Mouse (Mus musculus) urinary bladder, postnatal 14 days (tissue): Measurements from ENCODE around the gene Nuak2.
"Not testable (repeated sequence)": the region's sequence is repeated elsewhere in the genome, so short reads cannot be mapped to it uniquely, and the experiment has no call there.

ENCODE experiments used
- DNase-seq: peaks from one replicate; pipeline ENCODE4 v3.0.0; 2021; ENCODE audit warnings: low spot score

Nuak2 gene

DNA sequence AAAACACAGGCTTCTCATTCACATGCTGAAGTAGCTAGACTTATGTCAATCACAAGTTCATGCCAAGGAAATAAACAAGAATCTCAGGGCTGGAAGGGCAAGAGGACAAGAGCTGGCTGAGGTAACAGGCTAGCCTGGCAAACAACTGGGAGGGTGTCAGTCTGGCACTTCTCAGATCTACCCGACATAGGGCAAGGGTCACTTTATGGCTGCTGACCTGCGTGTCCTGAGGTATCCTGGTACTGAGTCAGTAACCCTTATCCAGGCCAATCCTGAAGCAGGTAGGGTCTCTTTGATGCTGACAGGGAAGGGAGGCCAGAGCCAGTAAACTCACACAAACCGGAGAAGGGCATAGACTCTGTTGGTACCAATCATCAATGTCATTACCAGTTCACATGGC is 12.6 kb downstream of the Nuak2 start:
- no peak for DNase-seq

DNA sequence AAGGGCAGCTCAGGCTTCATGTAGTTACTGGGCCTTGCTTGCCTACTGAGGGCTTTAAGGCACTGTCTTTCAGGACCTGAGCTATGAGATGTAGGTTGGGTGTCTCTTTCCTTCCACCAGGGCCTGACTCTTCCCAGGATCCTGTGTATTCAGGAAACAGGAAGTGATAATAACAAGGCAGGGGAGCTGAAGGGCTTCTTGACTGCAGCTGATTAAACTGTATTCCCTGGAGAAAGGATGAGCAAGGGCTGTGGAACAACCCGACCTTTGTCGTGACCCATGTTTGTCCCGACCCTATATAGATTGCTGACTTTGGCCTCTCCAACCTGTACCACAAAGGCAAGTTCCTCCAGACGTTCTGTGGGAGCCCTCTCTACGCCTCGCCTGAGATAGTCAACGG is 13.7 kb downstream of the Nuak2 start:
- DNase-seq: no peak

- DNase-seq: no peak
Measured at GRCm38 (mm10) chr1:132330397-132330796, 14.5 kb downstream of the Nuak2 start.

DNA sequence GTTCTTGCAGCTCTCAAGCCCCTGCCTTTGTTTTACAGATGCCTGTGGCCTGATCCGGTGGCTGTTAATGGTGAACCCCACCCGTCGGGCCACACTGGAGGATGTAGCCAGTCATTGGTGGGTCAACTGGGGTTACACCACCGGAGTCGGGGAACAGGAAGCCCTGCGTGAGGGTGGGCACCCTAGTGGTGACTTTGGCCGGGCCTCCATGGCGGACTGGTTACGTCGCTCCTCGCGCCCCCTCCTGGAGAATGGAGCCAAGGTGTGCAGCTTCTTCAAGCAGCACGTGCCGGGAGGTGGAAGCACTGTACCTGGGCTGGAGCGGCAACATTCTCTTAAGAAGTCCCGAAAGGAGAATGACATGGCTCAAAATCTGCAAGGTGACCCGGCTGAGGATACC is 15.4 kb downstream of the Nuak2 start:
- no peak for DNase-seq

- DNase-seq: no peak
Measured at GRCm38 (mm10) chr1:132333201-132333600, 17.3 kb downstream of the Nuak2 start.

- DNase-seq: peak; percentile 50
Measured at GRCm38 (mm10) chr1:132333675-132334141, 17.8 kb downstream of the Nuak2 start.

DNA sequence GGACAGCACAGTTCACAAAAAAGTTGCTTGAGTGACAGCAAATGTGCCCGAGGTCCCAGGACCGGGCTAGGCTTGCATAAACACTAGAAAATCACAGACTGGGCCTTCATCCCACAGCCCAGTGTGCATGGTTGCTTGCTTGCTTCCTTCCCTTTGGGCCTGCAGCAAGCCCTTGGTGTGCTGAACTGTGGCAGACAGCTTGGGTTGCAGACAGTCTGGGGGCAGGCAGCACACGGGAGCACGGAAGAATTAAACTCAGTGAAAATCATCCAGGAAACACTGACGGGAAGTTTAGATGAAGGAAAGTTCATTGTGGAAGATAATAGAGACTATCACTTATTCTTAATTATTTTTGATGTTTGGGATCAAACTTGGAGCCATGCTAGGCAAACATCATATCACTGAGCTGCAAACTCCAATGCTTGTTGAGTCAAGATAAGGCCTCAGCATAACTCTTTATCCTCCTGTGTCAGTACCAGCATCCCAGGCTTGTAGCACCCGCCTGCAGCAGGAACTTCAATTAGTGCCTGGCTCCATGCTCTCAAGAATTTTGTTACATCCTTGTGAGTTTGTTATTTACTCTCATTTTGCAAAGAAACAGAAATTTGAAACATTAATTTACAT is 18.4 kb downstream of the Nuak2 start:
- no peak for DNase-seq

- DNase-seq: no peak
Measured at GRCm38 (mm10) chr1:132335378-132335965, 19.5 kb downstream of the Nuak2 start.

GRCm38 (mm10) chr1:132336921-132337320 is 21.0 kb downstream of the Nuak2 start:
- no peak for DNase-seq

DNA sequence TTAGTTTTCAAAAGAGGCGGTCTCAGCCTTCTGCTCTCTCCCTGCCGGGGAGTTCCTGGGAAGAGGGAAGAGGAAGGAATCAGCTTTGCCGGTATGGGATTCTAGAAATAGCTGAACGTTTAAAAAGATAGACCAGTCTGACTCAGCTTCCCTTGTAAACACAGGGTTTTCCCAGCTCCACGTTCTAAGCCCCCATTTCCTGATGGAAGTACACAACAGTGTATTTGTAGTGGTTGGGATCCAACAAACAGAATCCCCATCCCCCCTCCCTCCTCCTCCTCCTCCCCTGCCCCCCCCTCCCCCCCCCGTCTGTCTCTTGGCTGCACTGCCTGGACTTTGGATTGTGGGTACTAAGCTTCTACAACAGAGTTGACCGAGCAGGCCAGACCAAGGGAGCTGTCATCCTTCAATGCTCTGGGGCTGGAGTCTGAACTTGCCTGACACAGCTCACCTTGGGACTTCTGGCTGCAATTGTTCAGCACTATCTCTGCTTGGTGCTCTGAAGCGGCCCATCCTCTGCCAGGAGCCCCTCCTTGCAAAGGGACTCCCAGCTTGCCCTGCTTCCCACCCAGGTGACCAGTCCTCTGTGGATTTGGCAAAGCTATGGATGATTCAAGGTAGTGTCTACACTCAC is 22.2 kb downstream of the Nuak2 start:
- DNase-seq: no peak

DNA sequence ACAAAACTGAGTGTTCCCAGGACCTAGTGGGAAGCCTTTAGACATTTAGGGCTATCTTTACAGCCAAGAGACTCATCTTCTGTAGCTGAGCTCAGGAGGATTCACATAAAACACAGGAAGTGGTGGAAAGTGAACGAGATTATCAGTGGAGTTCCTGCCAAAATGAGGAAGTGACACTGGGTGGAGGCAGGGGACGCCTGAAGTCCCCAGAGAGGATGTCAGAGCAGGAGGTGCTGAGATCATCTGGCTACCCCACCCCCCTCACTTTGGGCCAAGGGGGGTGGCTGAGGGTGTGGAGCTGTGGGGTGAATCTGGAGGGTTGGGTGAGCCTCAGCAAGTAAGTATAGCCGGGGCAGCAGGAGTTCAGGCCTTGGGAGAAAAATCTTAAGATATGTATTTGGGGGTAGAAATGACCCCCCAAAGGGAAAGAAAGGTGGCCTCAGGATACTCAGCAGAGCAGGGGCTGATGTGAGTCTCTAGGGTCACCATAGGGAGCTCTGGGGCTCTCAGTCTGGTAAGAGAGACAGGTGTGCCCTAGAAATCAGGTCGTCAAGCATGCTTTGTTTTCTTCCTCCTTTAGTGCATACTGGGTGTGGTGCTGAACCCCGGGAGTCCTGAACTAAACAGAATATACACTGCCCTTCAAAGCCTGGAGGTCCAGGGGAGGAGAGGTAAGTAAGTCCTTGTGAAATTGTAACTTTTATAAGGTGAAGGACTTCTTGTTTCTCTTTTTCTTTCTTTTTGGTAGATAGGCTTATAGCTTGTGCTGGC is 26.0 kb downstream of the Nuak2 start:
- no peak for DNase-seq

GRCm38 (mm10) chr1:132342518-132342917 is 26.6 kb downstream of the Nuak2 start:
- no peak for DNase-seq

GRCm38 (mm10) chr1:132343191-132343590 is 27.3 kb downstream of the Nuak2 start:
- no peak for DNase-seq

DNA sequence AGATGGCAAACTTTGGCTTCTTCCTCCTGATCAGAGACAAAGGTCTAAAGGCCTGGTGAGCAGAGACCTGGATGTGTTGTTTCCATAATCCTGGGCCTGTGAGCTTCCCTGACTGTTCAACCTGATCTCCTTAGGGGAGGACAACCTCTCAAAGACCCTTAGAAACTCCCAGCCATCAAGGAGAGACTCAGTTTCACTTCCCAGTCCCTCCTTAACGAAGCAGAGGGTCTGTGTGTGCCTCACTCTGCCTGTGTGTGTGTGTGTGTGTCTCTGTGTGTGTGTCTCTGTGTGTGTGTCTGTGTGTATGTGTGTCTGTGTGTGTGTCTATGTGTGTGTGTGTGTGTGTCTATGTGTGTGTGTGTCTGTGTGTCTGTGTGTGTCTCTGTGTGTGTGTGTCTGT is 27.7 kb downstream of the Nuak2 start:
- DNase-seq: no peak

GRCm38 (mm10) chr1:132345514-132345913 is 29.6 kb downstream of the Nuak2 start:
- no peak for DNase-seq

DNA sequence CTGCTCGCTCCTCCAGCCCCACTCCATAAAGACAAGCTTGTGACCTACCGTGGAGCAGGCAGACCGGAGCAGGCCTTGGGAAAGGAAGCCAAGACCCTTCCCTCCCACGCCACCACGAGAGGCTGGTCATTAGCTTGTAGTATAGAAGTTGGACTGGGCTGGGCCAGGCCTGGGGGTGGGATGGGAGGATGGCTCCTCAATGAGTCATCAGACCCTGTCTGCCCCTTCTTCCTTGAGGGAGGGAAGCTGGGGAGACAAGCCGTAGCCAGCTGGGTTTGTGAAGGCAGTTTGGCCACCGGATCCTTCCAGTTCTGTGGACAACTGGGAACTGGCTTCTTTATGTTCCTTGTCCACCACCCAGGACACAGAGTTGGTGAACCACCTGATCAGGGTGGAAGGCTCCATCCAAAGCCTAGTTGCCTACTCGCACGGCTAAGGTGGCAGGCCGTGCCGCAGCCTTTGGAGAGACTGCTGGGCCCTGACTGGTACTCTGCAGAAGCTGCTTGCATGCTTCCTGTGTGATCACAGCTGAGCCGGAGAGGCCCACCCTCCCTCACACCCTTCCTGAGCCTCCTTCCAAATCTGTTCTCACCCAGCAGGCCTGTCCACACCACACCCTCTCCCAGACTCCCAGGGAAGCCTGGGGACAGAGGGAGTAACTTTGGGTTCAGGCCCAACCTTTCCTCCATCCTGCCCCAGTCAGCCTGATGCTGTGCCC is 30.4 kb downstream of the Nuak2 start:
- DNase-seq: peak; percentile 53

- no peak for DNase-seq
Measured at GRCm38 (mm10) chr1:132346951-132347350, 31.0 kb downstream of the Nuak2 start.

- no peak for DNase-seq
Measured at GRCm38 (mm10) chr1:132348401-132348800, 32.5 kb downstream of the Nuak2 start.

GRCm38 (mm10) chr1:132349049-132349448 is 33.1 kb downstream of the Nuak2 start:
- DNase-seq: not testable (repeated sequence)

- not testable (repeated sequence) for DNase-seq
Measured at GRCm38 (mm10) chr1:132349601-132350000, 33.7 kb downstream of the Nuak2 start.

DNA sequence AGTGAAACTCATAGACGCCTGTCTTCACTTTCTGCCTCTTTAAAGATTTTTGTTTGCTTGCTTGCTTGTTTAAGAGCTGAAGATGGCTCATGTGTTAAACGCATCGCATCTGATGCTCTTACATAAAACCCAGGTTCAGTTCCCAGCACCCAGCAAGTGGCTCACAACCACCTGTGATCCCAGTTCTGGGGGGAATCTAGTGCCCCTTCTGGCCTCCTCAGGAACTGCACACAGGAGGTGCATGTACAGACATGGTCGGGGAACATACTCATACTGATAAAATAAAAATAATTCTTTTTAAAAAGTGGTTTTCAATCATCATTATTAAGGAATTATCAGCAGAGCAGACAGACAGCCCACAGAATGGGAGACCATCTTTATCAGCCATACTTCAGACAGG is 35.1 kb downstream of the Nuak2 start:
- DNase-seq: no peak

DNA sequence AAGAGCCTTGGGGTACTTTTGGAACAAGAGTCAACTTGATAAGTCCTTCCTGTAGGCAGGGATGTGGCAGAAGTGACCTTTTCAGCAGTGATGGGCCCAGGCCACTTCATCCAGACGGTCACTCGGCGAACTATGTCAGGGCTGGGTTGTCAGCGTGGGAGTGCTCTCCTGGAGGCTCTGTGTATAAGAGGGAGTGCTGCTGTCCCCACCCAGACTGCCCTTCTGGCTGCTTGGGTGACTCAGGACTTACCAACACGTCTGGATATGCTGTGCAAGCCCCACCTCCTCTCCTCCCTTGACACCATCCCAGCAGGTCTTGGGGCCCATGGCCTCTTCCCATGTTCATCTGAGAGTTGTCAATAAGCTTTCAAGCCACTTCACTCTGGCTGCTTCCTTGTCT is 37.5 kb downstream of the Nuak2 start:
- peak; percentile 62 for DNase-seq
